Mouse (Mus musculus): ENCODE results near the gene 1600012H06Rik.
"Not testable (repeated sequence)": the region's sequence is repeated elsewhere in the genome, so short reads cannot be mapped to it uniquely, and the experiment has no call there.

Gene 1600012H06Rik

GRCm38 (mm10) chr17:14943009-14943728 lies at the start of gene 1600012H06Rik, which contains the start of gene Wdr27:
Gene 1600012H06Rik (plus strand): TSS chr17:14943184.
Gene Wdr27 (minus strand): TSS chr17:14943158.
- DNase-seq (ENCODE audit: extremely low spot score, low read depth, low spot score): peak; percentile 99

DNA sequence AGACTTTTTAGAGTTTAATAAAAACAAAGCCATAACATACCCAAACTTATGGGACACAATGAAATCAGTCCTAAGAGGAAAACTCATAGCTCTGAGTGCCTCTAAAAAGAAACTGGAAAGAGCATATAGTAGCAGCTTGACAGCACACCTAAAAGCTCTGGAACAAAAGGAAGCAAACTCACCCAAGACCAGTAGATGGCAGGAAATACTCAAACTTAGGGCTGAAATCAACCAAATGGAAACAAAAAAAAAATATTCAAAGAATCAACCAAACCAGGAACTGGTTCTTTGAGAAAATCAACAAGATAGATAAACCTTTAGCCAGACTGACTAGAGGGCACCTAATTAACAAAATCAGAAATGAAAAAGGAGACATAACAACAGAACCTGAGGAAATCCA lies 47.9 kb upstream of the 1600012H06Rik start:
- DNase-seq (ENCODE audit: extremely low spot score, low read depth, low spot score): not testable (repeated sequence)

- no peak for DNase-seq (ENCODE audit: extremely low spot score, low read depth, low spot score)
Observed at GRCm38 (mm10) chr17:14898972-14899371, 44.0 kb upstream of the 1600012H06Rik start.

GRCm38 (mm10) chr17:14903212-14903611 lies 39.8 kb upstream of the 1600012H06Rik start:
- DNase-seq (ENCODE audit: extremely low spot score, low read depth, low spot score): no peak

- no peak for DNase-seq (ENCODE audit: extremely low spot score, low read depth, low spot score)
Observed at GRCm38 (mm10) chr17:14904206-14904605, 38.8 kb upstream of the 1600012H06Rik start.

DNA sequence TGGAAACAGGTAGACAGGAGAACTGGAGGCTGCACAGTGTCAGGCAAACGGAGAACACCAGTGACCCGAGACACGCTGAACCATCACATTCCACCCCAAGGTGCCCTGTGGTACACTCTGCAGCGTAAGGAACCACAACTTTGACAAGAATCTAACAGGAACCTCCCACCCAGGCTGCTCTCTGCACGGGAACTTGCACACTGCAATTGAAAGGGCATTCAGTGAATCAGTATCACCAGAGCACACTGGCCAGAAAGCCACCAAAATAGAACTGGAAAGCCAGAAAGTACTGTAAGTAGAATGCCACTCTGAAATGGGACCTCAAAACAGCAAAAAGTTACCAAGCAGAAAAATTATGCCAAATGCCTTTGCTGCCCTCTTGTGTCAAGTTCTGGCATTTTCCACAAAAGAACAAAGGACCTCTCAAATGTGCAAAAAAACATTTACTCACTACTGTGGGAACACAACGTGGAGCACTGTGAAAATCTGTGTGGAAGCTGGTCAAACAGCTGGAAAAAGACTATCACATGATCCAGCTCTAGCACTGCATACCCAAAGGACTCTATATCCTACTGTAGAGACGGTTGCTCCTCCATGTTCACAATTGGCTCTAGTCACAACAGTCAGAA lies 38.2 kb upstream of the 1600012H06Rik start:
- peak; percentile 91 for DNase-seq (ENCODE audit: extremely low spot score, low read depth, low spot score)

DNA sequence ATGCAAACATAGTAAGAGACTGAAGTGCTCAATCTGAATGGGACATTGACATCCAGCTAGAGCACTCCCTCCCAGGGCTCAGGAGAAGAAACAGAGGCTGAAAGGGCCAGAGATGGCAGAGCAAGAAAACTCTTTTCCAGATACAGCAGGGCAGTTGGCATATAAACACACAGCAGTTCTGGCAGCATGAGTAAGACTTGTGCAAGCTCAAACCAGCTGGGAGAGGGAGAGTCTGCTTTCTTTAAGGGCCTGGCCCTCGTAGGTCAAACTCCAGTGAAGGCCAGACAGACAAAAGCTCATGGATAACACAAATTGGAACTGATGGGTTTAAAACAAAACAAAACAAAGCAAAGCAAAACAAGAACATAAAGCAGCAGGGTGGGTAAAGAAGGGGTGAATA lies 36.4 kb upstream of the 1600012H06Rik start:
- no peak for DNase-seq (ENCODE audit: extremely low spot score, low read depth, low spot score)

GRCm38 (mm10) chr17:14907136-14907535 lies 35.8 kb upstream of the 1600012H06Rik start:
- DNase-seq (ENCODE audit: extremely low spot score, low read depth, low spot score): no peak

DNA sequence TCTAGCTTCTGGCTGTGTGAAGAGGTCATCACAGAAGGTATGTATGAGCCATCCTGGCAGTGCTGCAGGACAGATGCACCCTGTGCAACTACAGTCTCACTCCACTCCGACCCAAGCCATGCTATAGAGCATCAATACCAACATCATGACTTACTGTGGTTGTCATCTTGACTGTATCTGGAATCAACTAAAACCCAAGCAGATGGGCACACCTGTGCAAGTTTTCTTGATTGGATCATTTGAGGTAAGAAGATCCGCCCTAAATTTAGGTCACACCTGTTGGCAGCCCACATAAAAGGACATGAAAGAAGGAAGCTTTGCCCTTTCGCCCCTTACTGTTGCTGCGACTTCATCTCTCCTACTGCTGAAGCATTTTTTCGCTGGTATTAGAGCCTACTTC lies 33.7 kb upstream of the 1600012H06Rik start:
- no peak for DNase-seq (ENCODE audit: extremely low spot score, low read depth, low spot score)

GRCm38 (mm10) chr17:14910771-14911170 lies 32.2 kb upstream of the 1600012H06Rik start:
- DNase-seq (ENCODE audit: extremely low spot score, low read depth, low spot score): no peak

DNA sequence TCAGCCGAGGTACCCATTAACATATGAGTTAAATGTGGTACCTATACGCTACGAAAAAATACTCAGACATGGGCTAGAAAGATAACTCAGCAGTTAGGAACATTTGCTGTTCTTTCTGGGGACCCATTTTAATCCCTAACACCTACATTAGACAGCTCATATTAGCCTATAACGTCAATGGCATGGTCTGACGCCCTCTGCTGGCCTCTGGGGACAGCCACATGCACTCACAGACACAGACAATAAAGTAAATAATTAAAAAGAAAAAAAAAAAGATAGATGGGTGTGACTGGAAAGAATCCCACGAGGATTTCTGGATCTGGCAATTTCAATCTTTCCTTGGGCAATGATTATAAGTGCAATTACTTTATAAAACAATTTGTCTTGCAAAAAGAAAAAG lies 30.6 kb upstream of the 1600012H06Rik start:
- DNase-seq (ENCODE audit: extremely low spot score, low read depth, low spot score): no peak

GRCm38 (mm10) chr17:14912981-14913380 lies 30.0 kb upstream of the 1600012H06Rik start:
- DNase-seq (ENCODE audit: extremely low spot score, low read depth, low spot score): no peak

DNA sequence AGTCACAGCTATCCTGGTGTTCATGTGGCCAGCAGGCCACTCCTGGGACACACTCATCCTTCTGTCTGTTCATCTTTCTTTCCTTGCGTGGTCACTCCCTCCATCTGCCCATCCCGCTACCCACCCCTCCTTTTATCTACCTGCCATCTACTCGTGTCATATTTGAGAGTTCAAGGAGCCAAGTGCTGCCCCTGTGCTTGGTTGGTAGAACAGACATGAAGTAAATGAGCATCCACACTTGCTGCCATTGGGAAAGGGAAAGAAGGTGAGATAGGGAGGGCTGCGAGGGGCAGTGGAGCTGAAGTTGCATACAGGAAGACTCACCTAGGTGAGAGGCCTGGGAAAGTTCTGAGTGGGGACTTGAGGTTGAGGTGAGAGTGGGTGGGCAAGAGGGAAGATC lies 28.6 kb upstream of the 1600012H06Rik start:
- no peak for DNase-seq (ENCODE audit: extremely low spot score, low read depth, low spot score)

GRCm38 (mm10) chr17:14917866-14918265 lies 25.1 kb upstream of the 1600012H06Rik start:
- no peak for DNase-seq (ENCODE audit: extremely low spot score, low read depth, low spot score)

GRCm38 (mm10) chr17:14921582-14921981 lies 21.4 kb upstream of the 1600012H06Rik start:
- no peak for DNase-seq (ENCODE audit: extremely low spot score, low read depth, low spot score)

- no peak for DNase-seq (ENCODE audit: extremely low spot score, low read depth, low spot score)
Observed at GRCm38 (mm10) chr17:14927644-14928218, 15.3 kb upstream of the 1600012H06Rik start.

DNA sequence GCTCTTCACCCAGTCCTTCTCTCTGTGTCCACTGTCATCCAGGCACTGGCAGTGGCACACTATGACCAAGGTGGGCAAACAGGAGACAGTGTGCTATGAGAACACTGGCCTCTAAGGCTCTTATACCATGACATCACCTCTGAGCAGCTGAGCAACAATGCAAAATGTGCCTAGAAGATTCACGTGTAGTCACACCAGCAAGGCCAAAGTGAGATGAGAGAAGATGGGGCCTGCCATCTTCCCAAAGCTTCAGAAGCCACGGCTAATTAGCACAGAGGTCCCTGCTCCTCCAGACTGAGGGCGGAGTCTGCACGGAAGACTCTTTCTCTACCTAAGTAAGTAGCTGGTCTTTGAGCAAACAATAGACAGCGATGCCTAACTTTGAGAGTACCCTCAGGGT lies 14.4 kb upstream of the 1600012H06Rik start:
- no peak for DNase-seq (ENCODE audit: extremely low spot score, low read depth, low spot score)

GRCm38 (mm10) chr17:14930697-14931096 lies 12.3 kb upstream of the 1600012H06Rik start:
- DNase-seq (ENCODE audit: extremely low spot score, low read depth, low spot score): no peak

- DNase-seq (ENCODE audit: extremely low spot score, low read depth, low spot score): no peak
Observed at GRCm38 (mm10) chr17:14931469-14931868, 11.5 kb upstream of the 1600012H06Rik start.

DNA sequence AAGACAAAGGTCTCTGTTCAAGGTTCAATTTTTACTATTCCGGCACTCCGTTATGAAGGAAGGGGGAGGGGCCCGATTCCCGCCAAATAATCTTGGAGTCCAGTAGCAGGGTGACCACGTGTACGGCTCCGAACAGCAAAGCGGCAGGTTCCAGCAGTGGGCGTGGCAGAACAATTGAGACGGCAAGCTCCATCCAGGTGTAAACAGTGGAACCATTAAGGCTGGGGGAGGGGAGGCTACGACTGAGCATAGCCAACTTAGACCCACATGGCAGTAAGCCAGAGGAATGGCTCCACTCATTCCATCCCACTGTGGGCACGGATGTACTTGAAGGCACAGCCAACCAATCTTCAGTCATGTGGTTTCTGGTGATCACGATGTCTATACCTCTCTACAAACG lies 7.7 kb upstream of the 1600012H06Rik start:
- DNase-seq (ENCODE audit: extremely low spot score, low read depth, low spot score): not testable (repeated sequence)

GRCm38 (mm10) chr17:14935841-14936605 lies 7.0 kb upstream of the 1600012H06Rik start:
- no peak for DNase-seq (ENCODE audit: extremely low spot score, low read depth, low spot score)
